ENCODE assay signal across 9 mouse cellular contexts in the genomic region with DNA sequence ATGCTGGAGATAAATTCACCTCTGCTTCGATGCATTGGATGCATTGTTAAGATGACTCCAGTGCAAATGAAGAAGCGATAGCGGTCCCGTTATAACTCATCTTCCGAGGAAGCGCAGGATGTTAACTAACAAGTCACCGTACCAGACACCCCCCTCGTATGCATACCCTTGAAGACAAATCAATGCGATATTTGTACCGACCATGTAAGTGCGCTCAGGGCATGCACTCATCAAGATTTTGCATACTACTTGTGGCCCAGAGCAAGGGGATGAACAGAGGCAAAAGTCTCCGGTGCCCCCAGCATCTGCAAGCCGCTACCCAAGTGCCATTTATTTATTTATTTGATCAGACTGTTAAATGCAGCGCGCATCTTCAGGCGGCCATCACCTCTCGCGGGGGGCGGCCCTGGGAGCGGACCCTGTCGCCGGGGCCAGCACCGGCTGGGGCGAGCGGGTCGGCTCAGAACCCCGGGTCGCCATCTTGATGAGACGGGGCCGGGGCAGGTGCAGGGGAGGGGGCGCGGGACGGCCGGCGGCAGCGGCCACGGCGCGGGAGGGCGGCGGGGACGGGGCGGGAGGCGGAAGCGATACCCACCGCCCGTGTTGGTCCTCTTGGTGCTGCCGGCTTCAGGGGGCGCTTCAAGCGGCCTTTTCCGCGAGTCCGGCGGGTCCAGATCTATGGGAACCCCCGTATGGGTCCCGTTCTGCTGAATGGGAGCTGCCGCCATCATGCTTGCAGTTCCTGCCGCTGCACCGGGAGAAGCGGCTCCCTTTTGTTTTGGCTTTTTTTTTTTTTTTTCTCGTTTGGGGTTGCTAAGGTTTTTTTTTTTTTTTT. TPM values are rescaled to one million over a fixed set of nuclear protein-coding genes. Genes with fewer than 3 reads are reported as not detected.
DNase-seq lines count a peak whose midpoint lies in the region; ATAC-seq and TF ChIP-seq lines count a peak whose summit lies in the region.
"Had no signal": no experiment of that assay in that cellular context is flagged by ENCODE, and none has a peak within 500 bp of the region (broad histone marks: within the 10 kb centered on the region; RNA-seq: fewer than 3 reads in every experiment).

No protein-coding gene starts in this region.

- TF ChIP-seq CTCF in midbrain, postnatal 0 days (IDR thresholded peaks at IDR 0.05), result no peak

- no peaks in the 10 kb centered on the region for H3K4me1 ChIP-seq in embryonic facial prominence, embryonic 10.5 days
- no peaks in the 10 kb centered on the region for H3K4me1 ChIP-seq in limb, embryonic 13.5 days
- no peaks in the 10 kb centered on the region for H3K4me1 ChIP-seq in midbrain, postnatal 0 days (ENCODE audit: insufficient read depth, low read length)

- peak overlapping the region; percentile 70 for H3K9ac ChIP-seq in limb, embryonic 13.5 days
- peak overlapping the region; percentile 87 for H3K9ac ChIP-seq in midbrain, postnatal 0 days (replicated peaks; ENCODE audit: low read length, poor library complexity, severe bottlenecking)

- peaks cover 23% of the 10 kb centered on the region for H3K27me3 ChIP-seq in embryonic facial prominence, embryonic 10.5 days (replicated peaks; ENCODE audit: low read depth, poor library complexity, severe bottlenecking)
- H3K27me3 ChIP-seq in limb, embryonic 13.5 days, result peaks cover 38% of the 10 kb centered on the region
- no peaks in the 10 kb centered on the region for H3K27me3 ChIP-seq in midbrain, postnatal 0 days (ENCODE audit: insufficient read depth, low read length)
- H3K27me3 ChIP-seq: CH12.LX had no signal

- WGBS in embryonic facial prominence, embryonic 10.5 days, result under 1% methylated on average over 61 of the region's 61 CpGs
- under 1% methylated on average over 57 of the region's 61 CpGs for WGBS in limb, embryonic 13.5 days
- WGBS in midbrain, postnatal 0 days, result under 1% methylated on average over 52 of the region's 61 CpGs

- no peaks in the 10 kb centered on the region for H3K9me3 ChIP-seq in embryonic facial prominence, embryonic 10.5 days
- no peaks in the 10 kb centered on the region for H3K9me3 ChIP-seq in limb, embryonic 13.5 days
- H3K9me3 ChIP-seq in midbrain, postnatal 0 days (ENCODE audit: low read length), result no peaks in the 10 kb centered on the region

- peak; percentile 31 for ATAC-seq in limb, embryonic 13.5 days (ENCODE audit: low FRiP score, low read depth)
- peak; percentile 61 for ATAC-seq in midbrain, postnatal 0 days (ENCODE audit: low FRiP score)

- H3K4me2 ChIP-seq in limb, embryonic 13.5 days (replicated peaks), result peak overlapping the region; percentile 90
- peak overlapping the region; percentile 71 for H3K4me2 ChIP-seq in midbrain, postnatal 0 days (ENCODE audit: low read depth, low read length, poor library complexity, severe bottlenecking)

- H3K27ac ChIP-seq in embryonic facial prominence, embryonic 10.5 days (replicated peaks), result peak overlapping the region; percentile 92
- H3K27ac ChIP-seq in limb, embryonic 13.5 days, result 0 out of 2 replicates have a peak overlapping the region, but pooled peaks have one; percentile 6
- peak overlapping the region; percentile 96 for H3K27ac ChIP-seq in midbrain, postnatal 0 days (ENCODE audit: low read depth, low read length)

- peak overlapping the region; percentile 86 for H3K4me3 ChIP-seq in embryonic facial prominence, embryonic 10.5 days
- peak overlapping the region; percentile 74 for H3K4me3 ChIP-seq in limb, embryonic 13.5 days
- H3K4me3 ChIP-seq in midbrain, postnatal 0 days (ENCODE audit: low read depth, low read length), result peak overlapping the region; percentile 52

- no peaks in the 10 kb centered on the region for H3K36me3 ChIP-seq in embryonic facial prominence, embryonic 10.5 days (replicated peaks)
- H3K36me3 ChIP-seq in limb, embryonic 13.5 days, result no peaks in the 10 kb centered on the region
- H3K36me3 ChIP-seq in midbrain, postnatal 0 days (ENCODE audit: insufficient read depth, low read length), result no peaks in the 10 kb centered on the region

- DNase-seq in retina, embryonic 14.5 days (ENCODE audit: low spot score), result peak; percentile 69
- no peak for DNase-seq in retina, postnatal 1 day
- peak; percentile 71 for DNase-seq in embryonic facial prominence, embryonic 10.5 days (ENCODE audit: low spot score)
- DNase-seq in heart, adult 9 months (ENCODE audit: low spot score in 2 of 2), result peak; percentile 20 to 28
- peak; percentile 13 for DNase-seq in kidney, adult 9 months
- peak; percentile 71 for DNase-seq in midbrain, postnatal 0 days (ENCODE audit: low spot score)
- peak; percentile 72 for DNase-seq in testis, postnatal 14 days (ENCODE audit: low spot score)

RNA-seq across cellular contexts. Expression of gene Nova1, which starts 0.5 kb away (rescaled TPM):
- polyA plus RNA-seq in embryonic facial prominence, embryonic 10.5 days (2016; fragmentation: Nextera tagmentation; extraction: Ambion mirVana), result 2.8 and 4.6 TPM in 2 replicates
- 2.8 and 2.9 TPM in 2 replicates for polyA plus RNA-seq in limb, embryonic 13.5 days (2015; fragmentation: Nextera tagmentation; extraction: Ambion mirVana)
- total RNA-seq in midbrain, postnatal 0 days (2014; rRNA removed), result 129 and 178 TPM in 2 replicates
- polyA plus RNA-seq in midbrain, postnatal 0 days (2015; fragmentation: Nextera tagmentation; extraction: Ambion mirVana), result 70.5 and 72.6 TPM in 2 replicates
- total RNA-seq: CH12.LX had no signal

Comparison
In these comparisons a context has a peak if more than half of its experiments do, and no peak if none do; other contexts are left out.
1. H3K27ac ChIP-seq: peak in every context shown above with its lines; median percentile 96 in midbrain, postnatal 0 days; 92 in embryonic facial prominence, embryonic 10.5 days; 6 in limb, embryonic 13.5 days.
2. RNA of gene Nova1, which starts 0.5 kb away (polyA plus RNA-seq): 70.5 to 72.6 TPM in midbrain, postnatal 0 days; 2.8 to 2.9 TPM in limb, embryonic 13.5 days and 2.8 to 4.6 TPM in embryonic facial prominence, embryonic 10.5 days; every median in the first group is over 10 times any median in the second.
3. Peak in every context shown above with its lines, with median percentiles within 50 percentile points of each other: H3K4me3 ChIP-seq.